Mouse (Mus musculus) neural tube, embryonic 12.5 days (tissue): ENCODE results near the gene Hs3st3a1. TPM values are rescaled to one million over a fixed set of nuclear protein-coding genes. Genes with fewer than 3 reads are reported as not detected.

Experiments used
- ATAC-seq: fragments of 200-750 bp; cut with Nextera tagmentation; 2 replicates; pipeline ENCODE4 v1.8.0; 2017; ENCODE audit warnings: low read depth, mild to moderate bottlenecking, moderate TSS enrichment, moderate library complexity; ENCODE audit not compliant: low FRiP score
- H3K27ac ChIP-seq: fragments of 300-500 bp; sonication (generic); 2 replicates; pipeline ENCODE4 v1.5.1; 2016
- H3K27me3 ChIP-seq: fragments of 300-500 bp; sonication (generic); replicated peaks from 2 replicates; pipeline ENCODE4 v1.6.1; 2016; ENCODE audit warnings: mild to moderate bottlenecking
- H3K36me3 ChIP-seq: fragments of 300-500 bp; sonication (generic); 2 replicates; pipeline ENCODE4 v1.6.1; 2016; ENCODE audit warnings: mild to moderate bottlenecking
- H3K4me1 ChIP-seq: fragments of 300-500 bp; sonication (generic); 2 replicates; pipeline ENCODE4 v1.6.1; 2016
- H3K4me2 ChIP-seq: fragments of 300-500 bp; sonication (generic); replicated peaks from 2 replicates; pipeline ENCODE4 v1.6.1; 2016; ENCODE audit warnings: mild to moderate bottlenecking
- H3K4me3 ChIP-seq: fragments of 300-500 bp; sonication (generic); 2 replicates; pipeline ENCODE4 v1.5.1; 2016
- H3K9ac ChIP-seq: fragments of 300-500 bp; sonication (generic); 2 replicates; pipeline ENCODE4 v1.6.1; 2016; ENCODE audit warnings: mild to moderate bottlenecking
- H3K9me3 ChIP-seq: fragments of 300-500 bp; sonication (generic); 2 replicates; pipeline ENCODE4 v1.6.1; 2016; ENCODE audit warnings: mild to moderate bottlenecking
- WGBS: fragments of 180-500 bp; shearing (Covaris S2); methylation state at CpG from one replicate; pipeline ENCODE4 v1.1.7; 2016; 5-methylcytosine and 5-hydroxymethylcytosine counted together
- polyA plus RNA-seq: library from polyadenylated mRNA; unstranded; fragments of >200 nt; fragmentation: Nextera tagmentation; extraction: Ambion mirVana; gene quantifications from 2 replicates; pipeline ENCODE4 v1.2.1, GENCODE M21; 2016

The Hs3st3a1 gene
- polyA plus RNA-seq, 1 experiment from 2014 or later: 1.7 TPM

DNA sequence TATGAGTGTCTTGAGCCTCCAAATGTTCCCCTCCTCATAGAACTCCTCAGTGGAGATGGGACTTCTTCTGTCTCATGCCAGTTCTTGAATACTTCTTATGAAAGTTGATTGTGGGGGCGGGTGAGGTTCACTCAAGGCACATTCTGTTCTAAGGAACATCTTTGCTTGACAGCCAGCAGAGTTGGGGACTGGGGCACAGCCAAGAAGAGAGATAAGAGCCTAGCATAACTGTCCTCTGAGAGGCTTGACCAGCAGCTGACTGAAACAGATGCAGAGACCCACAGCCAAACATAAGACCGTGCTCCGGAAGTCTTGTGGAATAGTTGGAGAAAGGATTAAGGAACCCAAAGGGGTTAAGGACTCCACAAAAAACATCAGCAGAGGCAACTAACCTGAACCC is 102.1 kb downstream of the Hs3st3a1 start:
- Histone ChIP-seq H3K36me3 (no peaks in the 10 kb centered on the region), H3K27me3 (no peaks in the 10 kb centered on the region), H3K4me2 (no peak overlapping the region), H3K9me3 (no peaks in the 10 kb centered on the region), H3K27ac (no peak overlapping the region), H3K9ac (no peak overlapping the region), H3K4me1 (no peaks in the 10 kb centered on the region), H3K4me3 (no peak overlapping the region)
- no peak for ATAC-seq
- WGBS: 96% methylated on average over 3 of the region's 3 CpGs

GRCm38 (mm10) chr11:64541866-64542265 is 106.7 kb downstream of the Hs3st3a1 start:
- peaks cover 2% of the 10 kb centered on the region; the same call in 1 of the 2 replicates for H3K27me3 ChIP-seq
- WGBS: 86% methylated on average over 9 of the region's 9 CpGs
- no peak for ATAC-seq

DNA sequence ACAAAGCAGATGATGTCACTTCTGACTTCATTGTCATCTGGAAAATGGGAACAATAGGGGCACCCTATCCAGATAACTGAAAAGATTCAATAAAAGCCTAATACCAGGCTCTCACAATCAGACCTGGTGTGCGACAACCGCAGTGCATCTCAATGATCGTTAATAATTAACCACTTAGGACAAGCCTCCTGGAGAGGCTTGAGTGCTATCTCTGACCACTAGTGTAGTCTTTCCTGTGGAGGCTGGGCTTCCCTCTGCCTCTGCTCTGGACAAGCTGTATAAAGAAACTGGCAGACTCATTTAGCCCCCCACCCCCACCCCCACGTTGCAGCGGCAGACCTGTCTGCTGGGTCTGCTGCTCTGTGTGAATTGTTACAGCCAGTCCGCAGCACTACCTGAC is 107.2 kb downstream of the Hs3st3a1 start:
- no peak for ATAC-seq
- WGBS: 19% methylated on average over 6 of the region's 6 CpGs
- Histone ChIP-seq H3K4me2 (no peak overlapping the region), H3K9me3 (no peaks in the 10 kb centered on the region), H3K27me3 (peaks cover 2% of the 10 kb centered on the region; the same call in 1 of the 2 replicates), H3K9ac (no peak overlapping the region), H3K27ac (no peak overlapping the region), H3K4me1 (0 out of 2 replicates have a peak, but pooled peaks cover 3% of the 10 kb centered on the region), H3K36me3 (no peaks in the 10 kb centered on the region), H3K4me3 (no peak overlapping the region)

More at GRCm38 (mm10) chr11:64541866-64542265, 106.7 kb downstream of the Hs3st3a1 start:
- Histone ChIP-seq H3K27ac (no peak overlapping the region), H3K4me1 (0 out of 2 replicates have a peak, but pooled peaks cover 3% of the 10 kb centered on the region), H3K9ac (no peak overlapping the region), H3K4me3 (no peak overlapping the region), H3K9me3 (no peaks in the 10 kb centered on the region), H3K36me3 (no peaks in the 10 kb centered on the region), H3K4me2 (no peak overlapping the region)

- no peak overlapping the region for H3K27ac ChIP-seq
- H3K4me1 ChIP-seq: 0 out of 2 replicates have a peak, but pooled peaks cover 3% of the 10 kb centered on the region
- 45% methylated on average over 9 of the region's 9 CpGs for WGBS
- H3K27me3 ChIP-seq: peaks cover 2% of the 10 kb centered on the region; the same call in 1 of the 2 replicates
- no peaks in the 10 kb centered on the region for H3K36me3 ChIP-seq
- no peak overlapping the region for H3K4me2 ChIP-seq
- no peak overlapping the region for H3K4me3 ChIP-seq
- no peak overlapping the region for H3K9ac ChIP-seq
- H3K9me3 ChIP-seq: no peaks in the 10 kb centered on the region
- no peak for ATAC-seq
Measured at GRCm38 (mm10) chr11:64543181-64543641, 108.1 kb downstream of the Hs3st3a1 start.

DNA sequence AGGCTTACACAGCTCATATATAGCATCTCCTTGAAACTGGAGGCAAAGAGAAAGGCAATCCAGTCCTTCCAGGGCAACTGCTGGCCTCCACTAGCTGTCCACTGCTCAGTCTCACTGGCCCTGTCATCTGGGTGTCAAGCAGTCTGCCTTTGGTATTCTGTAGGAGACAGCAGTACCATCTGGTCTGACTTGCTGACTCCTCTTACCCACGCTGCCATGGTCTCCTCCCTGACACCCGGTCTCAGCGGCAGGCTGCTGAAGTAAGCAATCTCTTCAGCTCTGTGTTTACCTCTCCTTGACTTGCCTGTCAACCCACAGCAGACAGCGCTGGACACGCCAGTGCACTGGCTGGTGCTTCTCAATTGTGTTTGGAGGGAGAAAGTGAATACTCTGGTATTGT is 109.1 kb downstream of the Hs3st3a1 start:
- Histone ChIP-seq H3K4me2 (no peak overlapping the region), H3K4me3 (no peak overlapping the region), H3K27ac (no peak overlapping the region), H3K9me3 (no peaks in the 10 kb centered on the region), H3K27me3 (peaks cover 2% of the 10 kb centered on the region; the same call in 1 of the 2 replicates), H3K36me3 (no peaks in the 10 kb centered on the region), H3K9ac (no peak overlapping the region), H3K4me1 (0 out of 2 replicates have a peak, but pooled peaks cover 3% of the 10 kb centered on the region)
- no peak for ATAC-seq
- WGBS: 69% methylated on average over 5 of the region's 5 CpGs

- WGBS: 52% methylated on average over 7 of the region's 7 CpGs
Measured at GRCm38 (mm10) chr11:64549380-64549779, 114.2 kb downstream of the Hs3st3a1 start.

GRCm38 (mm10) chr11:64549955-64550354 is 114.8 kb downstream of the Hs3st3a1 start:
- Histone ChIP-seq H3K9me3 (no peaks in the 10 kb centered on the region), H3K27ac (no peak overlapping the region), H3K4me2 (no peak overlapping the region), H3K9ac (no peak overlapping the region), H3K4me3 (no peak overlapping the region), H3K27me3 (peaks cover 2% of the 10 kb centered on the region; the same call in 1 of the 2 replicates), H3K4me1 (peaks cover 3% of the 10 kb centered on the region; the same call in 1 of the 2 replicates), H3K36me3 (no peaks in the 10 kb centered on the region)
- no peak for ATAC-seq
- WGBS: 61% methylated on average over 8 of the region's 8 CpGs

More at GRCm38 (mm10) chr11:64549380-64549779, 114.2 kb downstream of the Hs3st3a1 start:
- no peaks in the 10 kb centered on the region for H3K9me3 ChIP-seq
- no peak for ATAC-seq
- peaks cover 3% of the 10 kb centered on the region; the same call in 1 of the 2 replicates for H3K4me1 ChIP-seq
- no peaks in the 10 kb centered on the region for H3K36me3 ChIP-seq
- H3K4me2 ChIP-seq: no peak overlapping the region
- no peak overlapping the region for H3K9ac ChIP-seq
- no peak overlapping the region for H3K27ac ChIP-seq
- peaks cover 2% of the 10 kb centered on the region; the same call in 1 of the 2 replicates for H3K27me3 ChIP-seq
- H3K4me3 ChIP-seq: no peak overlapping the region

DNA sequence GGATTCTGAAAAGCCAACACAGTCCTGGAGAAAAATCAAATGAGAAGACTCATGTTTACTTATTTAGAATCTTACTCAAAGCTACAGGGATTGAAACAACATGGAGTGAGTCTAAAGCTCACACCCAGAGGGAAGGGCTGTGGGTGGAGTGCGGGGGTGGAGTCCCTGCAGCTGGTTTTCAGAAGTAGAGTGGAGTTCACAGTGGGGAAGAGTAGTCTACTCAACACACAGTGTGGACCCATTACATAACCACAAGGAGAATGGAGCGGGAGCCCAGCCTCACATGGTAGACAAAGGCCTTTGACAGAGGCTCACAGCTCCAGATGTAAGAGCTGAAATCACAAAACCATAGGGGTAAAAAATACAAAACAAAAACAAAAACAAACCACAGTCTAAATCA is 123.2 kb downstream of the Hs3st3a1 start:
- H3K36me3 ChIP-seq: no peaks in the 10 kb centered on the region
- no peak overlapping the region for H3K4me3 ChIP-seq
- H3K4me1 ChIP-seq: no peaks in the 10 kb centered on the region
- no peaks in the 10 kb centered on the region for H3K9me3 ChIP-seq
- WGBS: 90% methylated on average over 2 of the region's 2 CpGs
- no peak overlapping the region for H3K27ac ChIP-seq
- no peak for ATAC-seq
- no peak overlapping the region for H3K9ac ChIP-seq
- no peaks in the 10 kb centered on the region for H3K27me3 ChIP-seq
- no peak overlapping the region for H3K4me2 ChIP-seq

DNA sequence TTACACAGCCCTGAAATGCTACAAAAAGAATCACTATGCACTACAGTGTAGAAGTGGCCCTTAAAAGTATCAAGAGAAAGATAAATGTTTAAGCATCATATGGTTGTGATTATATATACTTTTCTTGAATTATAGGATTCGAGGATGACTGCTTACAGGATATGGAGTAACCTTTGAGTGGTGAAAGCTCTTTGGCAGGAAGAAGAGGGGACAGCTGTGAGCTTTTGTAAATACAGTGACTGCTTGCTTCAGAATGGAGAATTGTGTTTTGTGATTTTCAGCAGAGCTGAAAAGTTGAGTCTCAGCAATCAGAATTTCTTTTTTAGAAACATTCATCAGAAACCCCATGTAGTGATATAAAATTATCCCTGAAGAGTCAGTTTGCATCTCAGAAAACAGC is 124.3 kb downstream of the Hs3st3a1 start:
- no peaks in the 10 kb centered on the region for H3K9me3 ChIP-seq
- H3K27me3 ChIP-seq: no peaks in the 10 kb centered on the region
- H3K36me3 ChIP-seq: no peaks in the 10 kb centered on the region
- no peak overlapping the region for H3K9ac ChIP-seq
- ATAC-seq: no peak
- H3K4me1 ChIP-seq: no peaks in the 10 kb centered on the region
- H3K27ac ChIP-seq: no peak overlapping the region
- WGBS: 88% methylated on average over 1 of the region's 1 CpGs
- H3K4me3 ChIP-seq: no peak overlapping the region
- H3K4me2 ChIP-seq: no peak overlapping the region

GRCm38 (mm10) chr11:64560471-64560870 is 125.3 kb downstream of the Hs3st3a1 start:
- no peak overlapping the region for H3K4me2 ChIP-seq
- no peak overlapping the region for H3K4me3 ChIP-seq
- ATAC-seq: no peak
- WGBS: 82% methylated on average over 2 of the region's 2 CpGs
- H3K4me1 ChIP-seq: no peaks in the 10 kb centered on the region
- no peaks in the 10 kb centered on the region for H3K36me3 ChIP-seq
- no peaks in the 10 kb centered on the region for H3K27me3 ChIP-seq
- no peak overlapping the region for H3K9ac ChIP-seq
- no peak overlapping the region for H3K27ac ChIP-seq
- H3K9me3 ChIP-seq: no peaks in the 10 kb centered on the region

DNA sequence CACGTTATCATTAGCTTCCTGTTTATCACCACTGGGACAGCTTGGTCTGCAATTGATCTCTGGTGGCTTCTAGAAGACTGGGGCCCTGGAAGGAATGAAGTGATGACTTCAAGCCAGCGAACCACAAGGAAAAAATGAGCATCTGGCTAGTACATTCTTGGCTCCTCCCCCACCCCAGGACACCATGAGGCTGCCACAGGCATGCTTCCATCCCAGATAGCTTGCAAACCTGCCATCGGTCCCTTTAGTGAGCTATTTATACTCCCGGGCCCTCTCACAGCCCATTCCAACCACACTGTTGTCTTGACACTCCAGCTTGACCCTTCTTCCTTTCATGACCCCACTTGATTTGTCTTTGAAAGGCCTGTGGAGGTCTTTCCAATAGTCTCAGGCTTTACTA is 127.6 kb downstream of the Hs3st3a1 start:
- Histone ChIP-seq H3K27me3 (no peaks in the 10 kb centered on the region), H3K4me1 (no peaks in the 10 kb centered on the region), H3K9ac (no peak overlapping the region), H3K27ac (no peak overlapping the region), H3K36me3 (no peaks in the 10 kb centered on the region), H3K4me3 (no peak overlapping the region), H3K9me3 (no peaks in the 10 kb centered on the region), H3K4me2 (no peak overlapping the region)
- ATAC-seq: no peak
- 64% methylated on average over 4 of the region's 4 CpGs for WGBS
